Mouse (Mus musculus): ENCODE data around the gene Rps18. TPM values are rescaled to one million over a fixed set of nuclear protein-coding genes. Genes with fewer than 3 reads are reported as not detected.
"Not testable (repeated sequence)": the region's sequence is repeated elsewhere in the genome, so short reads cannot be mapped to it uniquely, and the experiment has no call there.

Rps18 gene
- polyA plus RNA-seq, 1 experiment from 2014 or later, result 2,078 TPM

DNA sequence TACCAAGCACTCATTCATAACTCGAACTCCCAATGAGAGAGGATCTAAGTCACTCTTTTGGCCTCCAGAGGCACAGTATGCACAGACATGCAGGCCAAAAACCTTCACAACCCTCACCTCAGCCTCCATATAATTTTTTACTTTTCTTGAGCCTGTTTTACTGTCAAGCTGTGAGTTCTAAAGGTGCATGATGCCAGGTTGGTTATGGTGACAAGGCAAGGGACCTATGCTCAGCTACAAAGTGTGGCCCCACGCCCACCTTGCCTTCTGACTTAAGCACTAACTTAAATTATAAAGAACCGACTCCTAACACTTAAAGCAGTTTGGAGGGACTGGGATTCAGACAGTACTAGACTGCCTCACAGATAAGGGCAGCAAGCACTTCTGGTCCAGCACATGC, 2.5 kb downstream of the Rps18 start:
- H3K27ac ChIP-seq (replicated peaks; ENCODE audit: low read depth, low read length), result no peak overlapping the region
- H3K9me3 ChIP-seq (ENCODE audit: control insufficient read depth, low read length), result no peaks in the 10 kb centered on the region
- WGBS, result 82% methylated on average over 3 of the region's 3 CpGs
- H3K4me1 ChIP-seq (ENCODE audit: control insufficient read depth, insufficient read depth, low read length), result peaks cover 30% of the 10 kb centered on the region
- H3K4me2 ChIP-seq (ENCODE audit: low read depth, low read length), result peak overlapping the region; percentile 80
- H3K4me3 ChIP-seq (ENCODE audit: low read depth, low read length), result peak overlapping the region; percentile 99; the same call in 1 of the 2 replicates
- H3K36me3 ChIP-seq (ENCODE audit: control insufficient read depth, insufficient read depth, low read length), result peaks cover 52% of the 10 kb centered on the region
- peak overlapping the region; percentile 98; the same call in 1 of the 2 replicates for H3K9ac ChIP-seq (ENCODE audit: low read depth, low read length)
- ATAC-seq (ENCODE audit: low read depth) (no peak), DNase-seq (ENCODE audit: low spot score) (no peak)
- H3K27me3 ChIP-seq (replicated peaks; ENCODE audit: control insufficient read depth, insufficient read depth, low read length), result no peaks in the 10 kb centered on the region

DNA sequence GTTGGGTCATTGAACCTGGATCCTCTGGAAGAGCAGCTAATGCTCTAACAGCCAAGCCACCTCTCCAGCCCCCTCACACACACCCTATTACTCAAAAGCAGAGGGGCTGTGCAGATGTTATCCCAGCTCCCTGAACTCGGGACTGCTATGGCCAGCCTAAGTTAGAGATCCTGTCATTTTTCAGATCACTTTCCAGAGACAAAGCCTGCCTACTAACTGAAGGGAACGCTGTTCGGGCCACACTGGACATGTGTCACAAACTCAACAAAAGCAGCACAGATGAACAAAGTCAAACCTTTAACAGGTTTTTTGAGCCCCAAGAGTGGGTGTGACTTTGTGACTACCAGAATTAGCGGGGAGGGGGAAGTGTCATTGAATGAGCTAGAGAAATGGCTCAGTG, 2.9 kb downstream of the Rps18 start:
- DNase-seq (ENCODE audit: low spot score) (no peak), ATAC-seq (ENCODE audit: low read depth) (no peak)
- no peaks in the 10 kb centered on the region for H3K27me3 ChIP-seq (replicated peaks; ENCODE audit: control insufficient read depth, insufficient read depth, low read length)
- no peaks in the 10 kb centered on the region for H3K9me3 ChIP-seq (ENCODE audit: control insufficient read depth, low read length)
- H3K36me3 ChIP-seq (ENCODE audit: control insufficient read depth, insufficient read depth, low read length), result peaks cover 51% of the 10 kb centered on the region
- peak overlapping the region; percentile 80 for H3K4me2 ChIP-seq (ENCODE audit: low read depth, low read length)
- H3K27ac ChIP-seq (replicated peaks; ENCODE audit: low read depth, low read length), result 0 out of 2 replicates have a peak overlapping the region, but pooled peaks have one; percentile 8
- H3K4me3 ChIP-seq (ENCODE audit: low read depth, low read length), result 0 out of 2 replicates have a peak overlapping the region, but pooled peaks have one; percentile 0
- H3K4me1 ChIP-seq (ENCODE audit: control insufficient read depth, insufficient read depth, low read length), result peaks cover 30% of the 10 kb centered on the region
- 85% methylated on average over 4 of the region's 4 CpGs for WGBS
- H3K9ac ChIP-seq (ENCODE audit: low read depth, low read length), result peak overlapping the region; percentile 98

DNA sequence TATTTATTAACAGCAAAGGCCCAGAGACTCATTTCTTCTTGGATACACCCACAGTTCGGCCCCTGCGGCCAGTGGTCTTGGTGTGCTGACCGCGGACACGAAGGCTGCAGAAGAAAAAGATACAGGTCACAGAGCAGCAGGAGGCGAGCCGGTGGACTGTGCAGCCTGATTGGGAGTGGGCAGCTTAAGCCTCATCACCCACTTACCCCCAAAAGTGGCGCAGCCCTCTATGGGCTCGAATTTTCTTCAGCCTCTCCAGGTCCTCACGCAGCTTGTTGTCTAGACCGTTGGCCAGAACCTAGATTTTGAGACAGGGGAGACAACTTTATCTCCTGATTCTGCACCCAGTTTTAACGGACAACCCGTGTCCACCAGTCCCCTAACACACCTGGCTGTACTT, 3.8 kb downstream of the Rps18 start:
- Histone ChIP-seq H3K4me1 (ENCODE audit: control insufficient read depth, insufficient read depth, low read length) (peaks cover 30% of the 10 kb centered on the region), H3K36me3 (ENCODE audit: control insufficient read depth, insufficient read depth, low read length) (peaks cover 50% of the 10 kb centered on the region), H3K4me3 (ENCODE audit: low read depth, low read length) (peak overlapping the region; percentile 46), H3K9ac (ENCODE audit: low read depth, low read length) (peak overlapping the region; percentile 70), H3K4me2 (ENCODE audit: low read depth, low read length) (peak overlapping the region; percentile 80)
- not testable (repeated sequence) for H3K27me3 ChIP-seq (replicated peaks; ENCODE audit: control insufficient read depth, insufficient read depth, low read length); DNase-seq (ENCODE audit: low spot score); H3K27ac ChIP-seq (replicated peaks; ENCODE audit: low read depth, low read length); H3K9me3 ChIP-seq (ENCODE audit: control insufficient read depth, low read length); ATAC-seq (ENCODE audit: low read depth)
- 86% methylated on average over 13 of the region's 13 CpGs for WGBS

DNA sequence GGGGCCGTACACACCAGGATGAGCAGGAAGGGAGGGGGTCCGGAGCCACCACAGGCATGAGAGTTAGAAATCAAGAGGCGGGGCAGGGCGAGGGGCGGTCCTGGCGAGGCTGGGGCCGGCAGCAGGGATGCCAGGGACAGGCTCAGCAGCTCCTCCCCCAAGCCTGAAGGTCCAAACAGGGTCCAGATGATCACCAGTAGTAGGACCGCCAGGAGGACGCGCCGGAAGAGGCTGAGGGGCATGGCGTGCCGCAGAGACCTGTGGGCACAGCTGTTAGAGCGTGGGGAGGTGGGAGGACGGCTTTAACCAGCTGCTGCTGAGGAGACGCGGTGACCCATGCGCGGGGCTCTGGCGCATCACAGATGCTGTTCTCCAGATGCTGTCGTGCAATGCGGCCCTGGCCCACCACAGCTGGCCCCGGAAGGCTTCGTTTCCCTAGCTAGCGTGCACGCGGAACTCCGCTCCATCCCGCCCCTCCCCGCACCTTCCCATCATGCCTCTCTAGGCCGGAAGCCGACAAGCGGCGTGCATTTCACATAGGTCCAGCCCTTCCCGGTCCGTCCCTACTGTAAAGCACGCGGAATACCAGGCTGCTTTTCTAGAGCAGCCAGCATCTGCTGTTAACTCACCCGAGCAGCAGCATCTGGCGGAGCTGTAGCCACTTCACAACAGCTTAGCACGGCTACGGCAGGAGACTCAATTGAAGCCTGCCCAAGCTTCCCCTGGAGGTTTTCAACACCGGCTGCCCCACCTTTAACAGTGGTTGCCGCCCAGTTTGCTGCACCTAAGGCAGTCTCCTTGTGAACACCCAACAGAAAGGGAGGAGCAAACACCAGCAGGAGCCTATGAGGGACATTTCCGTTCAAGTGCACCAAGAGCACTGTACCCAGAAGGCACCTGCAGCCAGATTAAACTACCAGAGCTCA, 4.5 kb downstream of the Rps18 start, which contains the start of gene B3galt4:
Gene B3galt4, minus strand, starts transcription at position 468 of the 926 bp plus-strand sequence.
- ATAC-seq (ENCODE audit: low read depth) (peak; percentile 81), DNase-seq (ENCODE audit: low spot score) (peak; percentile 95)
- Histone ChIP-seq H3K27me3 (replicated peaks; ENCODE audit: control insufficient read depth, insufficient read depth, low read length) (no peaks in the 10 kb centered on the region), H3K9ac (ENCODE audit: low read depth, low read length) (peak within 1 kb of the TSS; percentile 70), H3K4me1 (ENCODE audit: control insufficient read depth, insufficient read depth, low read length) (peaks cover 26% of the 10 kb centered on the region), H3K4me3 (ENCODE audit: low read depth, low read length) (peak within 1 kb of the TSS; percentile 46), H3K36me3 (ENCODE audit: control insufficient read depth, insufficient read depth, low read length) (peaks cover 56% of the 10 kb centered on the region), H3K27ac (replicated peaks; ENCODE audit: low read depth, low read length) (peak within 1 kb of the TSS; percentile 88), H3K4me2 (ENCODE audit: low read depth, low read length) (peak within 1 kb of the TSS; percentile 80), H3K9me3 (ENCODE audit: control insufficient read depth, low read length) (no peaks in the 10 kb centered on the region)
- 2% methylated on average over 29 of the region's 45 CpGs for WGBS

DNA sequence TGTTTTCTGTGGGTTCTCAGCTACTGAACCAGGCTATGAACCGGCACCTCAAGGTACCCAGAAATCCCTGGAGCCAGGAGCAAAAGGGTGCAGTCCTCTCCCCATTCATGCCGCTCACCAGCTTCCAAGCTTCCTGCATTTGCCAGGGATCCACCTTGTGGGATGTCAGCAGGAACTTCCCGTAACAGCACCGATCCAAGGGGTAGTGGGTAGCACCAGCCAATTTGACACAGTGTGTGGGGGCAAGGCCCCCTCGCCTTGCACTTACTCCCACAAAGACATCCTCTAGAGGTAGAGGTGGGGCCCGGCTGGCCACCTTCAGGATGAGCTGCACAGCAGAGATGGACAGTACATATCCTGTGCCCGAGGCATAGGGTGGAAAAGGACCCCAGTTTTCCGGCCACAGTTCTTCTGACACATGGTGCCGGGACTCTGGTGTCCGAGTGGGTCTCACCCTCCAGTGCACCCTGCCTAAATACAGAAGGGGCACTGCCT, 5.6 kb downstream of the Rps18 start:
- Histone ChIP-seq H3K27ac (replicated peaks; ENCODE audit: low read depth, low read length) (peak overlapping the region; percentile 88), H3K4me3 (ENCODE audit: low read depth, low read length) (peak overlapping the region; percentile 46), H3K9ac (ENCODE audit: low read depth, low read length) (peak overlapping the region; percentile 70), H3K4me2 (ENCODE audit: low read depth, low read length) (peak overlapping the region; percentile 80), H3K9me3 (ENCODE audit: control insufficient read depth, low read length) (no peaks in the 10 kb centered on the region), H3K4me1 (ENCODE audit: control insufficient read depth, insufficient read depth, low read length) (peaks cover 26% of the 10 kb centered on the region), H3K36me3 (ENCODE audit: control insufficient read depth, insufficient read depth, low read length) (peaks cover 61% of the 10 kb centered on the region), H3K27me3 (replicated peaks; ENCODE audit: control insufficient read depth, insufficient read depth, low read length) (no peaks in the 10 kb centered on the region)
- ATAC-seq (ENCODE audit: low read depth) (no peak), DNase-seq (ENCODE audit: low spot score) (no peak)
- 70% methylated on average over 10 of the region's 10 CpGs for WGBS

DNA sequence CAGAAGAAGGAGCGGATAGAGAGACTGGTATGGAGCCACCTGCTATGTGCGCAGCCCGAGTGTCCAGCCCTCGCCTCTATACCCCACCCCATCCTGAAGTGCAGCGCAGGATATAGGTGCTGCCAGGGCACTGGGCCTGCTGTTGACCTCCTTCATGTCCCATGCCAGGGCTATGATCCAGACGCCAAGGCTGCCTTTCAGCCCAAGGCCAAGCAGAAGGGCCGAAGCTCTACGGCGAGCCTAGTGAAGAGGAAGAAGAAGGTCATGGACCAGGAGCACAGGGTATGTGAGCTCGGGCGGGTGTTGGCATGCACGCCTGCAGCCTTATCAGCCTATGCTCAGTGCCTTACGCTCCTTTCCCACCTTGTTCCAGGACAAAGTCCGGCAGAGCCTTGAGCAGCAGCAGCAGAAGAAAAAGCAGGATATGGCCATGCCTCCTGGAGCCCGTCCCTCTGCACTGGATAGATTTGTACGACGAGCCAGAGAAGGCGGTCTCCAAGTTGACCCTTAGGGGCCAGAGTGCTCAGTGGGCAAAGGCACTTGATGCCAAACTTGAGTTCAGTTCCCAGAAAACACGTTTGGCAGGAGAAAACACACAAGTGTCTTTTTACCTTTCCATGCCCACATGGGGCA, 6.8 kb downstream of the Rps18 start:
- Histone ChIP-seq H3K4me3 (ENCODE audit: low read depth, low read length) (no peak overlapping the region), H3K9me3 (ENCODE audit: control insufficient read depth, low read length) (no peaks in the 10 kb centered on the region), H3K27me3 (replicated peaks; ENCODE audit: control insufficient read depth, insufficient read depth, low read length) (no peaks in the 10 kb centered on the region), H3K27ac (replicated peaks; ENCODE audit: low read depth, low read length) (no peak overlapping the region), H3K36me3 (ENCODE audit: control insufficient read depth, insufficient read depth, low read length) (peaks cover 67% of the 10 kb centered on the region), H3K4me1 (ENCODE audit: control insufficient read depth, insufficient read depth, low read length) (peaks cover 20% of the 10 kb centered on the region), H3K4me2 (ENCODE audit: low read depth, low read length) (no peak overlapping the region), H3K9ac (ENCODE audit: low read depth, low read length) (no peak overlapping the region)
- ATAC-seq (ENCODE audit: low read depth), result no peak
- no peak for DNase-seq (ENCODE audit: low spot score)
- 90% methylated on average over 19 of the region's 19 CpGs for WGBS

DNA sequence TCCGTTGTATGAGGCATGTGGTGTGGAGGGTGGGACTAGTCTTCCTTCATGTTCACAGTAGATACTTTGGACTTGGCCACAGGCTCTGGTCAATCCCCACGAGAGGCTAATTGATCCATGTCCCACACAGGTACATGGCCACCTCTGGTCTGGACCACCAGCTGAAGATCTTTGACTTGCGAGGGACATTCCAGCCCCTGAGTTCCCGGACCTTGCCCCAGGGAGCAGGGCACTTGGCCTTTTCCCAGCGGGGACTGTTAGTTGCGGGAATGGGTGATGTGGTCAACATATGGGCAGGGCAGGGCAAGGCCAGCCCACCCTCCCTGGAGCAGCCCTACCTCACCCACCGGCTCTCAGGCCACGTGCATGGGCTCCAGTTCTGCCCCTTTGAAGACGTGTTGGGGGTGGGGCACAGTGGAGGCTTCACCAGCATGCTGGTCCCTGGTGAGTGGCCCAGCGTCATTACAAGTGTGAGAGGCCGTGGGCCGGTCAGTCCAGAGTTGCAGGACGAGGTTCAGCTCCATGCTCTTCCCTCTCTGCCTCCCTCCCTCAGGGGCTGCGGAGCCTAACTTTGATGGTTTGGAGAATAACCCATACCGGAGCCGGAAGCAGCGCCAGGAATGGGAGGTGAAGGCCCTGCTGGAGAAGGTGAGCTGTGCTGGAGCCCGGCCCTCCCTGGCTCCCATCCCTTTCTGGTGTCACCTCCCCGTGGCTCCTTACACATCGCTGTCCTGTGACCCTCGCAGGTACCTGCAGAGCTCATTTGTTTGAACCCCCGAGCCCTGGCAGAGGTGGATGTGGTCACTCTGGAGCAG, 7.5 kb downstream of the Rps18 start:
- Histone ChIP-seq H3K36me3 (ENCODE audit: control insufficient read depth, insufficient read depth, low read length) (peaks cover 67% of the 10 kb centered on the region), H3K9me3 (ENCODE audit: control insufficient read depth, low read length) (no peaks in the 10 kb centered on the region), H3K4me1 (ENCODE audit: control insufficient read depth, insufficient read depth, low read length) (peaks cover 14% of the 10 kb centered on the region), H3K27ac (replicated peaks; ENCODE audit: low read depth, low read length) (no peak overlapping the region), H3K27me3 (replicated peaks; ENCODE audit: control insufficient read depth, insufficient read depth, low read length) (no peaks in the 10 kb centered on the region), H3K4me3 (ENCODE audit: low read depth, low read length) (no peak overlapping the region), H3K4me2 (ENCODE audit: low read depth, low read length) (no peak overlapping the region), H3K9ac (ENCODE audit: low read depth, low read length) (no peak overlapping the region)
- no peak for ATAC-seq (ENCODE audit: low read depth)
- 82% methylated on average over 22 of the region's 22 CpGs for WGBS
- DNase-seq (ENCODE audit: low spot score), result no peak
